Mouse (Mus musculus): ENCODE measurements around the gene Socs3.

DNA sequence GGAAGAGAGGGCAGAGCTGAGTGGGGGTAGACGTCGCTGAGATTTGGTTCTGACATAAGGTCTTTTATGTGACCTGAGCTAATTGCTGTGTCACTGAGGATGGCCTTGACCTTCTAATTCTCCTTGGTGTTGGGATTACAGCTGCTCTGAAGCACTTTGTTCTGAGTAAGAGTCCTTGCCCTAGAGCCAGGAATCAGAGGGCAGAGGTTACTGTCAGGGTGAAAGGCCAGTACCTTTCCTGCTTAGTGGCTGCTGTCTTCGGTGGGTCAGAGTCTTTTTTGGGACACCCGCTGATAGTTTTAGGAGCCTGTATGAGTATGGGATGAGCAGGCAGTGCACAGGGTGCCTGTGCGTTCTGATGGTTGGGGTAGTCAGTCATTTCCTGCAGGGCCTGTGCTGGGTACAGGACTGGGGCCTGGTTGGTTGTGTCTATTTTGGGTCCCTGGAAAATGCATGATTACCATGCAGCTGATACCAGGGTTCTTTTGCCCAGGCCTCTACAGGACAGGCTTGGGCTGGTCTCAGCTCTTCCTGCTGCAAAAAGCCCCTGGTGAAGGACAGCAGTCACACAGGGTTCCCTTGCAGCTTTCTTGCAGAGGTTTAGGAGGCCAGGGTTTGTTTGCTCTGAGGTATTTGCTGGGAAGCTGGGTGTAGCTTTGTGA is 38.4 kb upstream of the Socs3 start:
- TF ChIP-seq POLR2A (IDR thresholded peaks at IDR 0.05; ENCODE audit: control insufficient read depth, extremely low read depth, insufficient read depth, low read length, poor library complexity) (no peak), CTCF (IDR thresholded peaks at IDR 0.05; ENCODE audit: borderline replicate concordance, control insufficient read depth, extremely low read depth, insufficient read depth, low read length, poor library complexity) (no peak)

Data from thymus, adult 2 months (tissue).